Mouse (Mus musculus): Measurements from ENCODE around the gene Preb. TPM values are rescaled to one million over a fixed set of nuclear protein-coding genes. Genes with fewer than 3 reads are reported as not detected.

Gene Preb
- polyA plus RNA-seq, 1 experiment from 2014 or later = 111 TPM

DNA sequence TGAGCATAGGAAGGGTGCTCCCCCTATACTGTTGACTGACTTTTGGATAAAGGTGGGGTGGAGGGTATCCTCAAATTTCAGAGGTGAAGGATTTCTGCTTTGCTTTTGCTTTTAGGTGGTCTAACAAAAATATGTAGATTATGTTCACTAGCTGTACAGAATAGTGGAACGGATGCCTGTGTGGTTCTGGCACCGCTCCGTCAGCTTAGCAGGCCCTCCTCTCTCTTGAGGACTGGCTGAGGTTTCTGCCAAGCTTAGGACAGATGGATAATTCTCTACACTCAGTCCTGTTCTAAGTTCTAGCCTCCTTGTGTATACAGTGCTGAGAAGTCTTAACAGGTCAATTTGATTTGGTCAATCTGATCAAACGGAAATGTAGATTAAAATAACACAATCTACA lies 9.7 kb downstream of the Preb start:
- DNase-seq (ENCODE audit: low spot score) = no peak
- H3K27ac ChIP-seq (ENCODE audit: low read depth, low read length) = peak overlapping the region; percentile 6; the same call in 1 of the 2 replicates
- no peak for ATAC-seq (replicated peaks; ENCODE audit: low FRiP score)
- peaks cover 10% of the 10 kb centered on the region for H3K4me1 ChIP-seq (replicated peaks; ENCODE audit: control insufficient read depth, insufficient read depth, low read length)
- H3K9ac ChIP-seq (ENCODE audit: low read depth, low read length) = peak overlapping the region; percentile 63
- H3K36me3 ChIP-seq (ENCODE audit: control insufficient read depth, insufficient read depth, low read length) = peaks cover 22% of the 10 kb centered on the region
- H3K27me3 ChIP-seq (replicated peaks; ENCODE audit: control insufficient read depth, insufficient read depth, low read length) = peaks cover 2% of the 10 kb centered on the region; the same call in 1 of the 2 replicates
- WGBS = 74% methylated on average over 4 of the region's 4 CpGs
- no peaks in the 10 kb centered on the region for H3K9me3 ChIP-seq (ENCODE audit: control insufficient read depth, low read length)
- peak overlapping the region; percentile 78 for H3K4me2 ChIP-seq
- peak overlapping the region; percentile 62 for H3K4me3 ChIP-seq (ENCODE audit: low read depth, low read length)

DNA sequence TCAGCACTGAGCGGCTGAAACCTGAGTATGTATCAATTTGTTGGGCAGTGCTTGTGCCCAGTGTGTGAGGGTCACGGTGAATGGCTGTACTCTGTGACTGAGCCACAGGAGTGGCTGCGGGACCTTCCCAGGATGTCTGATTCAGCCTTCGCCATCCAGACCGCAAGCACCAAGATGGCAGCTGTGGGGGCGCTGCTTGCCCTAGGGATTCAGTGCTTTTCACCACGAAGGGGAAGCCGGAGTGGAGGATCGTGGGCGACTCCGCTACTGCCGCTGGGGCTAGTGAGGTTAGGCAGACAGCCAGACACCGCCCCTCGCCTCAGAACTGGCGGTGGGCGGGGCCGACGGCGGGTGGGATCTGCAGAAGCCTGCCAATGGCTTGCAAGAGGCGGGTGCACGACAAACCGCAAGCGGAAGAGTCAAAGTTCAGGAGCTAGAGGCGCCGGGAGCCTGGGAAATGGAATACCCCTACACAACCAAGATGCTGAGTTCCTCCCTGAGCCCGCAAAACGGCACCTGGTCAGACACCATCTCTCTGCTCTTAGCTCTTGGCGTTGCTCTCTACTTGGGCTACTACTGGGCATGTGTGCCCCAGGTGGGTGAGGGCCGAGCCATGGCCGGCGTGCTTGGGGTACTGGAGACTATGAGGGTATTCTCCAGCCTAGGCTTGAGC lies 10.4 kb downstream of the Preb start:
- peak overlapping the region; percentile 63 for H3K9ac ChIP-seq (ENCODE audit: low read depth, low read length)
- WGBS = under 1% methylated on average over 31 of the region's 31 CpGs
- peak; percentile 91 for ATAC-seq (replicated peaks; ENCODE audit: low FRiP score)
- H3K4me2 ChIP-seq = peak overlapping the region; percentile 78
- peak; percentile 92 for DNase-seq (ENCODE audit: low spot score)
- H3K36me3 ChIP-seq (ENCODE audit: control insufficient read depth, insufficient read depth, low read length) = peaks cover 19% of the 10 kb centered on the region
- peaks cover 14% of the 10 kb centered on the region for H3K4me1 ChIP-seq (replicated peaks; ENCODE audit: control insufficient read depth, insufficient read depth, low read length)
- H3K4me3 ChIP-seq (ENCODE audit: low read depth, low read length) = peak overlapping the region; percentile 62
- H3K9me3 ChIP-seq (ENCODE audit: control insufficient read depth, low read length) = no peaks in the 10 kb centered on the region
- H3K27me3 ChIP-seq (replicated peaks; ENCODE audit: control insufficient read depth, insufficient read depth, low read length) = peaks cover 5% of the 10 kb centered on the region; the same call in 1 of the 2 replicates
- H3K27ac ChIP-seq (ENCODE audit: low read depth, low read length) = peak overlapping the region; percentile 6; the same call in 1 of the 2 replicates

DNA sequence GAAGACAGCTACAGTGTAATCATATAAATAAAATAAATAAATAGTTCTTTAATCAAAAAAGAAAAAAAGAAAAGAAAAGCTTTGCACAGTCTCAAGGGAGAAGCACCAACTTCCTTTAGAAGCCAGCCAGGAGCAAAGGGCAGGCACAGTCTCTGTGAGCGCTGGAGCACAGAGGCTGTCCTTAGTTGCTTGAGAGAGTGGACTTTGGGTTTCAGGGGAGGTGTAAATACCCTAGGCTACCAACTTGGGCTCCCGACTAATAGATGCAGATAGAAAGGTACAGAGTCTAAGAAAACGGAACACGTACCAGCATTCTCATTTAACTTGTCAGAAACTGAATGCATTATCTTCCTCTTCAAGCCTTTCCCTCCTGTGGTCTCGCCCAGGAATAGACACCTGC lies 11.5 kb downstream of the Preb start:
- H3K9ac ChIP-seq (ENCODE audit: low read depth, low read length) = no peak overlapping the region
- DNase-seq (ENCODE audit: low spot score) (no peak), ATAC-seq (replicated peaks; ENCODE audit: low FRiP score) (no peak)
- H3K9me3 ChIP-seq (ENCODE audit: control insufficient read depth, low read length) = no peaks in the 10 kb centered on the region
- H3K4me3 ChIP-seq (ENCODE audit: low read depth, low read length) = no peak overlapping the region
- H3K4me1 ChIP-seq (replicated peaks; ENCODE audit: control insufficient read depth, insufficient read depth, low read length) = peaks cover 14% of the 10 kb centered on the region
- H3K4me2 ChIP-seq = no peak overlapping the region; the same call in 1 of the 2 replicates
- peaks cover 5% of the 10 kb centered on the region; the same call in 1 of the 2 replicates for H3K27me3 ChIP-seq (replicated peaks; ENCODE audit: control insufficient read depth, insufficient read depth, low read length)
- H3K27ac ChIP-seq (ENCODE audit: low read depth, low read length) = no peak overlapping the region
- WGBS = 72% methylated on average over 5 of the region's 5 CpGs
- peaks cover 9% of the 10 kb centered on the region for H3K36me3 ChIP-seq (ENCODE audit: control insufficient read depth, insufficient read depth, low read length)

DNA sequence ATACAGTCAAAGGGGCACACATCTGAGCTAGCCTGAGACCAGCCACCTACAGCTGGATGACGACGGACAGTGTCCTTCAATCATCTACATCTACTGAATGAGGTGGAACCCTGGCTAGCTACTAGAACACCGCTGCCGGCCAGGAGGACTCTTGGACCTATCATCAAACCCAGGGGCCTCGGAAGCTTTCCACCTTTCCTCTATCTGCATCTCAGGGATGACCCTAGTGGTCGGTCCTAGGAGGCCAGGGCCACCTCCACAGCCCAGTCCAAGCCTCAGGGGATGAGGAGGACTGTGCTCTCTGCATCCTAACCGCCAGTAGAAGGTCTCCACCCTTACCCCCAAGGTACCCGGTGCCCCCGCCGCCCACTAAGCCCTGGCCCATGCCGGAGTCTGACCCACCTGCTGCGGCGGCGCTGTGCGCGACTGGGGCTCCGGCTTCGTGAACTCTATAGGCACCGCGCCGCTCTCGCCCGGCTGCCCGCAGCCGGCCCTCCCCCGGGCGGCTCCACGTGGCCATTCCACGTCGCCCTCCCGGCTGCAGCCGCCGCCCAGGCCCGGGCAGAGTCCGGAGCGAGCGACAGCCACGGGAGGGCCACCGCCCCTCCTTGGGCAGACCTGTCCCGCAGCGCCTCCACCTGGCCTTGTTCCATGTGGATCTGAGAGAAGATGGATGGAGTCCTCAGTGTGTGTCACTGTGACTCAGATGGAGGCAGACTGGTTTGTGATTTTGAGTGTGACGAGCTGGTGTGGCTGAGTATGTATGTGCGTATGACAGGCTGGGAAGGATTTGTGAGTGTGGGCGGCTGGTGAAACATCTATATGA lies 15.0 kb downstream of the Preb start, which contains the start of gene Cgref1:
Cgref1 (minus strand) TSS at position 636 of the 826 bp plus-strand sequence.
- Histone ChIP-seq H3K9ac (ENCODE audit: low read depth, low read length) (peak within 1 kb of the TSS; percentile 26), H3K4me3 (ENCODE audit: low read depth, low read length) (peak within 1 kb of the TSS; percentile 35), H3K27ac (ENCODE audit: low read depth, low read length) (no peak within 1 kb of the TSS), H3K4me1 (replicated peaks; ENCODE audit: control insufficient read depth, insufficient read depth, low read length) (peaks cover 11% of the 10 kb centered on the region), H3K27me3 (replicated peaks; ENCODE audit: control insufficient read depth, insufficient read depth, low read length) (peaks cover 5% of the 10 kb centered on the region; the same call in 1 of the 2 replicates), H3K36me3 (ENCODE audit: control insufficient read depth, insufficient read depth, low read length) (no peaks in the 10 kb centered on the region), H3K4me2 (peak within 1 kb of the TSS; percentile 62), H3K9me3 (ENCODE audit: control insufficient read depth, low read length) (no peaks in the 10 kb centered on the region)
- peak; percentile 41 for DNase-seq (ENCODE audit: low spot score)
- peak; percentile 51; the same call in 1 of the 2 replicates for ATAC-seq (replicated peaks; ENCODE audit: low FRiP score)
- WGBS = 8% methylated on average over 44 of the region's 44 CpGs

DNA sequence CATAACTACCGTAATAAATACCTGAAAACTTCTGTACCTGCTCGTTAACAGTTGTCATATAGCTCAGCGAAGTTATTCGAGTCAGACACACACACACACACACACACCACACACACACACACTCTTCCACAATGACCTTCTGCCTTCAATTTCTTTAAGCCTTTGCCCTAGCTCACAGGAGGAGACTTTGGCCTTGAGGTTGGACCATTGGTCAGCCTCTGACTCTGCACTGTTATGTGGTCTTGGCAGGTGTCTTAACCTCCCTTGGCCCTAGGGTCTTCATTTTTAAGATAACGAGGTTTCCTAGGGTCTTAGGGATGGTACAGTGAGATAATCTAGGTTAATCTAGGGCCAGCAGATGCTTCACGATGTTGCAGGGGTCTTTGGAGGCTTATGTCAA lies 15.8 kb downstream of the Preb start:
- no peaks in the 10 kb centered on the region for H3K9me3 ChIP-seq (ENCODE audit: control insufficient read depth, low read length)
- peaks cover 9% of the 10 kb centered on the region for H3K4me1 ChIP-seq (replicated peaks; ENCODE audit: control insufficient read depth, insufficient read depth, low read length)
- H3K4me2 ChIP-seq = no peak overlapping the region
- DNase-seq (ENCODE audit: low spot score) (no peak), ATAC-seq (replicated peaks; ENCODE audit: low FRiP score) (no peak)
- WGBS = 81% methylated on average over 6 of the region's 6 CpGs
- H3K36me3 ChIP-seq (ENCODE audit: control insufficient read depth, insufficient read depth, low read length) = no peaks in the 10 kb centered on the region
- H3K4me3 ChIP-seq (ENCODE audit: low read depth, low read length) = no peak overlapping the region
- peaks cover 5% of the 10 kb centered on the region; the same call in 1 of the 2 replicates for H3K27me3 ChIP-seq (replicated peaks; ENCODE audit: control insufficient read depth, insufficient read depth, low read length)
- no peak overlapping the region for H3K9ac ChIP-seq (ENCODE audit: low read depth, low read length)
- no peak overlapping the region for H3K27ac ChIP-seq (ENCODE audit: low read depth, low read length)

DNA sequence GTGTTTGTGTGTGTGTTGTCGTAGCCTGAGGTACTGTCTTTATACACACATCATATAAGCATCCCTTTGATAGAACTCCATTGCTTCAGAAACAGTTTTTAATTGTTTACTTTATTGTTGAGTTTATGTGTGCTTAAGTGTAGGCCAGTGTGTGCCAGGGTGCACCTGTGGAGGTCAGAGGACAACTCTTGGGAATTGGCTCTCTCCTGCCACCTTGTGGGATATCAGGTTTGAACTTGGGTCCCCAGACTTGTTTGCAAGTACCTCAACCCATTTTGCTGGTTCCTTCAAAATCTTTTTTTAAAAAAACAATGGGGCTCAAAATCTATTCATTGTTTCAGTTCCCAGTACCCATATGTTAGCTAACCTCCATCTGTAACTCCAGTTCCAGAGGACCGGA lies 17.2 kb downstream of the Preb start:
- no peak overlapping the region for H3K27ac ChIP-seq (ENCODE audit: low read depth, low read length)
- no peaks in the 10 kb centered on the region for H3K9me3 ChIP-seq (ENCODE audit: control insufficient read depth, low read length)
- ATAC-seq (replicated peaks; ENCODE audit: low FRiP score) (no peak), DNase-seq (ENCODE audit: low spot score) (no peak)
- 93% methylated on average over 2 of the region's 2 CpGs for WGBS
- H3K4me1 ChIP-seq (replicated peaks; ENCODE audit: control insufficient read depth, insufficient read depth, low read length) = peaks cover 3% of the 10 kb centered on the region; the same call in 1 of the 2 replicates
- H3K9ac ChIP-seq (ENCODE audit: low read depth, low read length) = no peak overlapping the region
- peaks cover 5% of the 10 kb centered on the region; the same call in 1 of the 2 replicates for H3K27me3 ChIP-seq (replicated peaks; ENCODE audit: control insufficient read depth, insufficient read depth, low read length)
- H3K4me2 ChIP-seq = no peak overlapping the region
- H3K4me3 ChIP-seq (ENCODE audit: low read depth, low read length) = no peak overlapping the region
- no peaks in the 10 kb centered on the region for H3K36me3 ChIP-seq (ENCODE audit: control insufficient read depth, insufficient read depth, low read length)

DNA sequence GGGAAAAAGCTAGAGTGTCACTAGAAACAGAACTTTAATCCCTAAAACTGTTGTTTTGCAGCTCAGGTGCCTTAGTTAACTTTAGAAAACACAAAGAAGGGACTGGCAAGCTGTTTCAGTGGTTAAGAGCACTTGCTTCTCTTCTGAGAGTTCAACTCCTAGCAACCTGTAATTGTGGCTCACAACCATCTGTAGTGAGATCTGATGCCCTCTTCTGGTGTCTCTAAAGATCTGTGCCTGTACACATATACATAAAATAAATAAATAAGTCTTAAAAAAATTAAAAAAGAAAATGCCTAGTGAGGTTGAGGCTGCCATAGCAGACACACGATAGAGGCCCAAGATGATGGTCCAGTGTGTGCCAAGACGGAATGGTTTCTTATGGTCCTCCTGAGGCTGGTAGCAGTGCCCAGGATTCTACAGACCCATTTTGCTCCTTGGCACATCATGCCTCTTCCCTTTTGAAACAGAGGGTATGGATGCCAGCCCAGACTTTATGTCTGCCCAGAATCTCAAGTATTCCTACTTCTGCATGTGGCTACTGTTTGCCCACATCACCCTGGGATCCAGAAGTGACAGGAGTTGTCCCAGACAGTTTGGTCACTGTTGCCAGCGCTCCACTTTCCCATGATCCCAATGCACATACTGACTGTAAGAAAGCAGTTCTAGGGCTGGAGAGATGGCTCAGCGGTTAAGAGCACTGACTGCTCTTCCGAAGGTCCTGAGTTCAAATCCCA lies 25.3 kb downstream of the Preb start:
- Histone ChIP-seq H3K4me1 (replicated peaks; ENCODE audit: control insufficient read depth, insufficient read depth, low read length) (no peaks in the 10 kb centered on the region), H3K9me3 (ENCODE audit: control insufficient read depth, low read length) (no peaks in the 10 kb centered on the region), H3K27me3 (replicated peaks; ENCODE audit: control insufficient read depth, insufficient read depth, low read length) (no peaks in the 10 kb centered on the region), H3K4me3 (ENCODE audit: low read depth, low read length) (no peak overlapping the region), H3K9ac (ENCODE audit: low read depth, low read length) (no peak overlapping the region), H3K4me2 (no peak overlapping the region), H3K36me3 (ENCODE audit: control insufficient read depth, insufficient read depth, low read length) (no peaks in the 10 kb centered on the region), H3K27ac (ENCODE audit: low read depth, low read length) (no peak overlapping the region)
- 83% methylated on average over 5 of the region's 5 CpGs for WGBS
- no peak for DNase-seq (ENCODE audit: low spot score)
- ATAC-seq (replicated peaks; ENCODE audit: low FRiP score) = no peak

DNA sequence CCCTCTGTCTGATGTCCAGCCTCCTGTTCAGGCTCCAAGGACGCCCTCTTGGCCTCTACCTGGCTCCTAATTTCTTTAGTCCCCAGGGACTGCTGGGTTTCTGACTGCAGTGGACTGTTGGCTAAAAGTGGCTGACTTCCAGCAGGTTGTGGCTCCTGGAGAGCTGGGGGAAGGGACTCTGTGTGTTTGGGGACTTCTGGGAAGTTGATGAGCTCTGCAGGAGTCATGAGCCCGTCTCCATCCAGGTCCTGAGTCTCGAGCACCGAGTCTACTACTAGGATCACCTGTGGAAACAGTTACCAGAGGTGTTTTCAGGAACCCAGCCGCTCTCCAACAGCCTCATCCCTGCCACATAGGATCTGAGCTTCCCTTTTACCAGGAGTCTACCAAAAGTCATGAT lies 26.5 kb downstream of the Preb start:
- 64% methylated on average over 5 of the region's 5 CpGs for WGBS
- no peaks in the 10 kb centered on the region for H3K36me3 ChIP-seq (ENCODE audit: control insufficient read depth, insufficient read depth, low read length)
- H3K9me3 ChIP-seq (ENCODE audit: control insufficient read depth, low read length) = no peaks in the 10 kb centered on the region
- H3K4me2 ChIP-seq = no peak overlapping the region
- ATAC-seq (replicated peaks; ENCODE audit: low FRiP score) = no peak
- no peak overlapping the region for H3K4me3 ChIP-seq (ENCODE audit: low read depth, low read length)
- no peaks in the 10 kb centered on the region for H3K4me1 ChIP-seq (replicated peaks; ENCODE audit: control insufficient read depth, insufficient read depth, low read length)
- H3K27me3 ChIP-seq (replicated peaks; ENCODE audit: control insufficient read depth, insufficient read depth, low read length) = no peaks in the 10 kb centered on the region
- no peak overlapping the region for H3K9ac ChIP-seq (ENCODE audit: low read depth, low read length)
- no peak overlapping the region for H3K27ac ChIP-seq (ENCODE audit: low read depth, low read length)
- no peak for DNase-seq (ENCODE audit: low spot score)

All from liver, embryonic 11.5 days (tissue).